Mouse (Mus musculus) bone marrow macrophage, adult 2 months (primary cell): Measurements from ENCODE around the gene Zbtb16.

Source experiments
- CTCF ChIP-seq: IDR thresholded peaks from 2 replicates; pipeline ENCODE4 v1.5.1; 2012; ENCODE audit warnings: low read depth, mild to moderate bottlenecking, low read length, moderate library complexity
- POLR2A ChIP-seq: IDR thresholded peaks from 2 replicates; pipeline ENCODE4 v1.6.1; 2012; ENCODE audit warnings: mild to moderate bottlenecking, low read depth, low read length, borderline replicate concordance

DNA sequence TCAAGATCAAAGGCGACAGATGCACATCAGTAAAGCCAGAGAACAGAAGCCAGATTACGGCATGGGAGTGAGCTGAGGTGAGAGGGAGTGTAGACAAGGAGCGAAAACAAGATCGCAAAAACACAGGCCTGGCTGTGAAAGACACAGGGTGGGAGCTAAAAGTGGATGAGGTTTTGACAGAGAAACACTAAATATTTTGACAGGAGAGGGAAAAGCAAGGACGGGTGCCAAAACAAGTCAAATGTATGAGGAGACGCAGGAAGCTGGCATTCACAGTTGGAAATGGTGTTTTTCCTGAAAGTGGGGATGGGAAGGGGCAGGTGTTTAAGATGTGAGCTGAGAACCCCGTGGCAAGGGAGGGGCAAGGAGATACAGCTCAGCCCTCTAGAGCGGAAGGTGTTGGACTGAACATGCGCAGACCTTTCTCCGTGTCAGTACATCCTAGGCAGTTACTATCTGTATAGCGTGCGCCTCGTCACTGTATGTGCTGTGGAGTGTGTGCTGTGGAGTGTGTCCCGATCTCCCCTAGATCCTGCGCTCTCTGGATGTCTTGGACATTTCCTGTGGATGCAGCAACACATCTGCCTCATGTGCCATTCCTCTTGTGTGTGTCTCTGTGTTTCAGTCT lies 197.7 kb downstream of the Zbtb16 start:
- TF ChIP-seq POLR2A (no peak), CTCF (no peak)
